Mouse (Mus musculus): Measurements from ENCODE around the gene Klhl28.

DNA sequence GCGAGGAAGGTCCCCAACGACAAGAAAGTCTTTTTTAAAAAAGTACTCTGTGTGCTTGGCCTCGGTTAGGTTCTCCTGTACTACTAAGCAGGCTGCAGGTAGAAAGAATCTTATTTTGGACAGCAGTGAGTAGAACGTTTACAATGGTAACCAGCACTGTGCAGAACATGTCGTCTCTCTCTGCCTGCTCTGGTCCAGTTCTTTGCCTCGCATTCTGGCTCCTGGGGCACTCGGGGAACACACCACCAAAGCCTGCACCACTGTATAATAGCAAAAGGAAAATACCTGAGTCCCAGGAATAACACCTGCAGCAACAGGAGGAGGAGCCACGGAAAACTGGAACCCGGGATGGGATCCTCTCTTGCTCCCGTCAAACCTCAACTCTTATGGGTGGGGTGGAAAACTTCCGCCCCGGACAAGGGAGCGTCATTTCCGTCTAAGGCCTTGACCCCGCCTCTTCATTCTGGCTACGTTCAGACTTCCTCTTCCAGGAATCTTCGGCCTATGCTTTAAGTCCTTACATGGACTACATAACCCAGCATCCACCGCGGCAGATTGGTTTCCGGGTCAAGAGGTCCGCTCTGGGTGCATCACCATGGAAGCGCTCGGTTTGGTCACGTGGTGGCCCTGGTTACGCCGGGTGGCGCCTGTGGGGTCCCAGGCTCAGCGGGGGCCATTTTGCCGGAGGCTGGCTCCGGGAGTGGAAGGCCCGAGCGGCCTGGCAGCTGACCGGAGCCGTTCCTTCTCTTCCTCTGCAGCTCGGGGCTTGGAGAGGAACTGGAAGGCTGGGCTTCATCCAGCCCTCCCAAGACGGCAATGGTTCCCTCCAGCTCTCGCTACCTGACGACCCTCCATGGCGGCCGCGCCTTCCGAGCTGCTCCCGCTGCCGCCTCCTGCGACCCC lies at the start of gene Klhl28, which contains the start of gene Togaram1:
- peak; percentile 84; the same call in 1 of the 2 replicates for TF ChIP-seq POLR2A (IDR thresholded peaks at IDR 0.05; ENCODE audit: borderline replicate concordance, control insufficient read depth, low read depth, low read length)
- no peak for TF ChIP-seq CTCF (IDR thresholded peaks at IDR 0.05; ENCODE audit: control insufficient read depth, insufficient read depth, low read length)

Measured in bone marrow, adult 2 months (tissue).